Mouse (Mus musculus) liver, embryonic 16.5 days (tissue): ENCODE measurements at regions not wholly inside any gene's neighbourhood (a gene's known extent, or its start where the extent isn't known, plus 50 kb on each side); places are given as distances from the start of the nearest gene placed in this dataset.

ENCODE experiments used
- ATAC-seq: fragments of 200-750 bp; cut with Nextera tagmentation; 2 replicates; pipeline ENCODE4 v1.8.0; 2017; ENCODE audit warnings: low read depth, mild to moderate bottlenecking, moderate number of reproducible peaks, moderate library complexity
- H3K27ac ChIP-seq: fragments of 300-500 bp; sonication (generic); 2 replicates; pipeline ENCODE4 v1.5.1; 2014; ENCODE audit warnings: mild to moderate bottlenecking, low read length
- H3K27me3 ChIP-seq: fragments of 300-500 bp; sonication (generic); 2 replicates; pipeline ENCODE4 v1.6.1; 2014; ENCODE audit warnings: low read depth, low read length, mixed read lengths; ENCODE audit not compliant: control insufficient read depth, insufficient read depth
- H3K36me3 ChIP-seq: fragments of 300-500 bp; sonication (generic); 2 replicates; pipeline ENCODE4 v1.6.1; 2014; ENCODE audit warnings: mild to moderate bottlenecking; ENCODE audit not compliant: control insufficient read depth, insufficient read depth
- H3K4me1 ChIP-seq: fragments of 300-500 bp; sonication (generic); 2 replicates; pipeline ENCODE4 v1.6.1; 2014; ENCODE audit warnings: low read depth, low read length, mixed read lengths; ENCODE audit not compliant: control insufficient read depth
- H3K4me2 ChIP-seq: fragments of 300-500 bp; sonication (generic); 2 replicates; pipeline ENCODE4 v1.6.1; 2014; ENCODE audit warnings: low read depth, low read length, mixed read lengths
- H3K4me3 ChIP-seq: fragments of 300-500 bp; sonication (generic); 2 replicates; pipeline ENCODE4 v1.5.1; 2014; ENCODE audit warnings: low read depth, mild to moderate bottlenecking, low read length
- H3K9ac ChIP-seq: fragments of 300-500 bp; sonication (generic); 2 replicates; pipeline ENCODE4 v1.6.1; 2014; ENCODE audit warnings: low read depth, low read length
- H3K9me3 ChIP-seq: fragments of 300-500 bp; sonication (generic); replicated peaks from 2 replicates; pipeline ENCODE4 v1.6.1; 2016; ENCODE audit warnings: low read length; ENCODE audit not compliant: control insufficient read depth
- WGBS: fragments of 180-500 bp; shearing (Covaris S2); extraction: QIAGEN DNeasy Blood & Tissue Kit; methylation state at CpG from one replicate; pipeline ENCODE4 v1.1.7; 2014; ENCODE audit not compliant: insufficient replicate concordance; 5-methylcytosine and 5-hydroxymethylcytosine counted together

DNA sequence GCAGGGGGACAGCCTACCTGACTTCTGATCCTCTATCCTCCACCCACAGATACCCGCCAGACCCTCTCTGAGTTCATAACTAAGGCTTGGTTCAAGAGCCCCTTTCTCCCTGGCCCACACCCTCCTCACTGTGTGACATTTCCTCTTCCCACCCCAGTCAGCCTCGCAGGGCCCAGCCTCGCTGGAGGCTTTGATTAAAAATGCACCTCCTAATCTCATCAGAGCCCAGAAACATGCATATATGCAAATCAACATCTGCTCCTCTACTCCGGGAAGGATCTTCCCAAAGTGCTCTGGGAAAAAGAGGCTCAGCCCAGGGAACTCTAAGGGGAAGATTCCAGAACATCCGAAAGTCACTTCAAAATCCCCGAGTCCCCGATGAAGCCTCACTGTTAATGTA, 114.8 kb downstream of the Irx5 start:
- Histone ChIP-seq H3K4me2 (no peak overlapping the region), H3K4me3 (no peak overlapping the region), H3K27me3 (no peaks in the 10 kb centered on the region), H3K36me3 (no peaks in the 10 kb centered on the region), H3K9ac (no peak overlapping the region), H3K9me3 (no peaks in the 10 kb centered on the region), H3K27ac (no peak overlapping the region), H3K4me1 (no peaks in the 10 kb centered on the region)
- no peak for ATAC-seq
- WGBS: 55% methylated on average over 7 of the region's 7 CpGs

- Histone ChIP-seq H3K27ac (no peak overlapping the region), H3K9ac (no peak overlapping the region), H3K4me2 (no peak overlapping the region), H3K36me3 (no peaks in the 10 kb centered on the region), H3K27me3 (no peaks in the 10 kb centered on the region), H3K9me3 (no peaks in the 10 kb centered on the region), H3K4me1 (no peaks in the 10 kb centered on the region), H3K4me3 (no peak overlapping the region)
- WGBS: 38% methylated on average over 3 of the region's 3 CpGs
- no peak for ATAC-seq
These were observed 115.4 kb downstream of the Irx5 start for GRCm38 (mm10) chr8:92472817-92473216.

GRCm38 (mm10) chr8:92482393-92482792, 125.0 kb downstream of the Irx5 start:
- H3K4me2 ChIP-seq: no peak overlapping the region
- no peaks in the 10 kb centered on the region for H3K36me3 ChIP-seq
- H3K9me3 ChIP-seq: no peaks in the 10 kb centered on the region
- no peak overlapping the region for H3K27ac ChIP-seq
- ATAC-seq: no peak
- H3K4me1 ChIP-seq: no peaks in the 10 kb centered on the region
- no peak overlapping the region for H3K9ac ChIP-seq
- 57% methylated on average over 5 of the region's 5 CpGs for WGBS
- no peaks in the 10 kb centered on the region for H3K27me3 ChIP-seq
- H3K4me3 ChIP-seq: no peak overlapping the region

- Histone ChIP-seq H3K27ac (no peak overlapping the region), H3K9ac (no peak overlapping the region), H3K9me3 (no peaks in the 10 kb centered on the region), H3K4me3 (no peak overlapping the region), H3K4me2 (no peak overlapping the region), H3K27me3 (no peaks in the 10 kb centered on the region), H3K36me3 (no peaks in the 10 kb centered on the region), H3K4me1 (no peaks in the 10 kb centered on the region)
- WGBS: 27% methylated on average over 8 of the region's 8 CpGs
- no peak for ATAC-seq
These were observed 125.8 kb downstream of the Irx5 start for GRCm38 (mm10) chr8:92483055-92483765.

- H3K36me3 ChIP-seq: no peaks in the 10 kb centered on the region
- H3K27me3 ChIP-seq: no peaks in the 10 kb centered on the region
- no peaks in the 10 kb centered on the region for H3K9me3 ChIP-seq
- WGBS: 56% methylated on average over 8 of the region's 8 CpGs
- H3K4me2 ChIP-seq: no peak overlapping the region
- no peaks in the 10 kb centered on the region for H3K4me1 ChIP-seq
- no peak overlapping the region for H3K4me3 ChIP-seq
- H3K9ac ChIP-seq: no peak overlapping the region
- ATAC-seq: no peak
- no peak overlapping the region for H3K27ac ChIP-seq
These were observed 131.2 kb downstream of the Irx5 start for GRCm38 (mm10) chr8:92488526-92489159.

- Histone ChIP-seq H3K4me2 (no peak overlapping the region), H3K4me3 (no peak overlapping the region), H3K27ac (no peak overlapping the region), H3K4me1 (no peaks in the 10 kb centered on the region), H3K27me3 (no peaks in the 10 kb centered on the region), H3K9me3 (no peaks in the 10 kb centered on the region), H3K36me3 (no peaks in the 10 kb centered on the region), H3K9ac (no peak overlapping the region)
- WGBS: 56% methylated on average over 5 of the region's 5 CpGs
- ATAC-seq: no peak
These were observed 134.1 kb downstream of the Irx5 start for GRCm38 (mm10) chr8:92491533-92491932.

DNA sequence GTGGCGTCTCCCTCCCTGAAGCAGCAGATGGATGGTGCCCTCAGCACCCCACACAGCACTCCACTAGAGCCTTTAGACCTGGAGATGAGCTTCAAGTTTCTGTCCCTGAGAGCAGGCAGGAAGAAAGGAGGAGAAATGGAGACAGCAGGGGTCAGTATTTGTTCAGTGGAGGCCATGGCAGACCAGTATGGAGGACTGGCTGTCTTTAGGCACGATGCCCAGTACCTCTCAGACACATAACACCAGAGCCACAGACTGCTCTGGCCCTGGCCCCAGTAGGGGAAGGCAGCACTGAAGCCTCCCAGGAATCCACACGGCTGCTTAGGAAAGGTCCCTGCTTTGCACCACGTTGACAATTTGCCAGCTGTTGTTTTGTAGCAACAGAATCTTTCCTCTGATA, 136.0 kb downstream of the Irx5 start:
- 54% methylated on average over 4 of the region's 4 CpGs for WGBS
- H3K4me1 ChIP-seq: no peaks in the 10 kb centered on the region
- no peak overlapping the region for H3K4me2 ChIP-seq

GRCm38 (mm10) chr8:92505552-92506281, 148.3 kb downstream of the Irx5 start:
- Histone ChIP-seq H3K4me3 (no peak overlapping the region), H3K9me3 (no peaks in the 10 kb centered on the region), H3K4me2 (no peak overlapping the region), H3K27me3 (no peaks in the 10 kb centered on the region), H3K36me3 (no peaks in the 10 kb centered on the region), H3K4me1 (no peaks in the 10 kb centered on the region), H3K9ac (no peak overlapping the region), H3K27ac (no peak overlapping the region)
- no peak for ATAC-seq
- 45% methylated on average over 7 of the region's 7 CpGs for WGBS

More for the DNA sequence above, 136.0 kb downstream of the Irx5 start:
- ATAC-seq: no peak
- Histone ChIP-seq H3K27me3 (no peaks in the 10 kb centered on the region), H3K9ac (no peak overlapping the region), H3K4me3 (no peak overlapping the region), H3K27ac (no peak overlapping the region), H3K36me3 (no peaks in the 10 kb centered on the region), H3K9me3 (no peaks in the 10 kb centered on the region)

GRCm38 (mm10) chr8:92506436-92506835, 149.0 kb downstream of the Irx5 start:
- Histone ChIP-seq H3K4me2 (no peak overlapping the region), H3K9ac (no peak overlapping the region), H3K27me3 (no peaks in the 10 kb centered on the region), H3K9me3 (no peaks in the 10 kb centered on the region), H3K27ac (no peak overlapping the region), H3K36me3 (no peaks in the 10 kb centered on the region), H3K4me3 (no peak overlapping the region), H3K4me1 (no peaks in the 10 kb centered on the region)
- no peak for ATAC-seq
- 49% methylated on average over 5 of the region's 5 CpGs for WGBS
